Mouse (Mus musculus) T-cell, adult 2 months (primary cell): ENCODE data around the gene Gnat1.

Experiments
- DNase-seq: peaks from one replicate; pipeline ENCODE4 v3.0.0; 2022; ENCODE audit warnings: low spot score

Gene Gnat1

GRCm38 (mm10) chr9:107626158-107626843 is 53.2 kb downstream of the Gnat1 start:
- no peak for DNase-seq

- DNase-seq: no peak
These were observed 54.0 kb downstream of the Gnat1 start for GRCm38 (mm10) chr9:107625351-107626128.

- no peak for DNase-seq
These were observed 54.6 kb downstream of the Gnat1 start for GRCm38 (mm10) chr9:107624951-107625350.

- peak; percentile 72 for DNase-seq
These were observed 55.0 kb downstream of the Gnat1 start for GRCm38 (mm10) chr9:107624539-107624938.
